Mouse (Mus musculus): ENCODE measurements around the gene 1700029P11Rik. TPM values are rescaled to one million over a fixed set of nuclear protein-coding genes. Genes with fewer than 3 reads are reported as not detected.

1700029P11Rik gene
- polyA plus RNA-seq, 1 experiment from 2014 or later: not detected

DNA sequence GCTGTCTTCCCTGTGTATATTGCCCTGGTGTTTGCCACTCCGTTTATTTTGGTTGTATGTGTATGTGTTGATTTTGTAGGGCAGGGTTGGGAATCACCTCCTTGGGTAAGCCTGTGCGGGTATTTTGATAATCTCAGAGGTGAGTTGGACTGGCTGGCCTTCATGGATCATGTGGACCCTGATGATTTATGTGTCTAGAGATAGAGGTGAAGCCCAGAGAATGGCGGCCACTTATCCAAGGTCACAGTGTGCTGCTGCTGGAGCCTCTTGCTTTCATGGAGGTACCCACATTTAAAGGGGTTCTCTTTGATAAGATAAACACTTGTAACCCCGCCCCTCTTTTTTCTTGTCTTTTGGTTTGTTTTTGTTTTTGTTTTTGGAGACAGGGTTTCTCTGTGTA, 40.6 kb upstream of the 1700029P11Rik start:
- ATAC-seq (ENCODE audit: insufficient read depth, low FRiP score): no peak
- no peaks in the 10 kb centered on the region for H3K36me3 ChIP-seq (ENCODE audit: control insufficient read depth, insufficient read depth, low read length)

DNA sequence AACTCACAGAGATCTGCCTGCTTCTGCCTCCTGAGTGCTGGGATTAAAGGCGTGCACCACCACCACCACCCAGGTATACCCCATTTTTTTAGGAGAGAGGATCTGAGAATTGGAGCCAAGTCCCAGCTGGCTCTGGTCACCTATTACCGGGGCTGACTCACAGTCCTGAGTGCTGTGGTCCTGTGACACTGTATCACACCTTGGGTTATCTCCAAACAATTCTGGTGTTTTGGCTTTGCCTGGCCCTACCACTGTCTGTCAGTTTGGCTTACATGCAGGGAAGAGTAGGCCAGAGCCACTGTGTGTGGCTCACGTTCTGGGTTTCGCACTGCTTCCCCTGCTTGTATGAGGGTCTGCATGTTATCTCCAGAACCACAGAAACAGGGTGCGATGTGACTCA, 40.1 kb upstream of the 1700029P11Rik start:
- no peak for ATAC-seq (ENCODE audit: insufficient read depth, low FRiP score)
- H3K4me3 ChIP-seq (replicated peaks; ENCODE audit: low read length): no peak overlapping the region
- H3K27me3 ChIP-seq (ENCODE audit: control insufficient read depth, insufficient read depth, low read length): peaks cover 4% of the 10 kb centered on the region; the same call in 1 of the 2 replicates
- no peak overlapping the region for H3K9ac ChIP-seq (ENCODE audit: low read length)
- peaks cover 19% of the 10 kb centered on the region for H3K4me1 ChIP-seq (ENCODE audit: control insufficient read depth, insufficient read depth, low read length)
- no peaks in the 10 kb centered on the region for H3K36me3 ChIP-seq (ENCODE audit: control insufficient read depth, insufficient read depth, low read length)
- H3K4me2 ChIP-seq (ENCODE audit: low read depth, low read length): no peak overlapping the region
- WGBS: 83% methylated on average over 5 of the region's 5 CpGs
- no peaks in the 10 kb centered on the region for H3K9me3 ChIP-seq (replicated peaks; ENCODE audit: control insufficient read depth, low read length)
- no peak overlapping the region for H3K27ac ChIP-seq (ENCODE audit: low read length)

More for the DNA sequence above, 40.6 kb upstream of the 1700029P11Rik start:
- H3K4me2 ChIP-seq (ENCODE audit: low read depth, low read length): no peak overlapping the region
- 69% methylated on average over 4 of the region's 4 CpGs for WGBS
- H3K27me3 ChIP-seq (ENCODE audit: control insufficient read depth, insufficient read depth, low read length): peaks cover 4% of the 10 kb centered on the region; the same call in 1 of the 2 replicates
- H3K9ac ChIP-seq (ENCODE audit: low read length): no peak overlapping the region
- no peak overlapping the region for H3K4me3 ChIP-seq (replicated peaks; ENCODE audit: low read length)
- H3K9me3 ChIP-seq (replicated peaks; ENCODE audit: control insufficient read depth, low read length): no peaks in the 10 kb centered on the region
- H3K4me1 ChIP-seq (ENCODE audit: control insufficient read depth, insufficient read depth, low read length): peaks cover 19% of the 10 kb centered on the region
- no peak overlapping the region for H3K27ac ChIP-seq (ENCODE audit: low read length)

DNA sequence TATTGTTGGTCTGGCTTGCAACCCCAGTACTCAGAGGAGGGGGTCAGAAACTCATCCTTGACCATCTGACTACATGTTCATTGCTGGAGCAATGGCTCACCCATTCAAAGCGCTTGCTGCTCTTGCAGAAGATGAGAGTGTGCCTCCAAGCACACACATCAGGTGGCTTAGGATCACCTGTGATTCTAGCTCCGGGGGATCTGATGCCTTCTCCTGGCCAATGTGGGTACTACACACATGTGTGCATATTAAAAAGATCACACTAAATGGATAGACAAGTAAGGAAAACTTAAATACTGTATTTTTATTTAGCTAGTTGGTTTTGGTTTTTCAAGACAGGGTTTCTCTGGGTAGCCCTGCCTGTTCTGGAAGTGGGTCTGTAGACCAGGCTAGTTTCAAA, 39.3 kb upstream of the 1700029P11Rik start:
- Histone ChIP-seq H3K27ac (ENCODE audit: low read length) (no peak overlapping the region), H3K36me3 (ENCODE audit: control insufficient read depth, insufficient read depth, low read length) (no peaks in the 10 kb centered on the region), H3K4me3 (replicated peaks; ENCODE audit: low read length) (no peak overlapping the region), H3K27me3 (ENCODE audit: control insufficient read depth, insufficient read depth, low read length) (peaks cover 4% of the 10 kb centered on the region; the same call in 1 of the 2 replicates), H3K4me1 (ENCODE audit: control insufficient read depth, insufficient read depth, low read length) (peaks cover 19% of the 10 kb centered on the region), H3K9ac (ENCODE audit: low read length) (no peak overlapping the region), H3K9me3 (replicated peaks; ENCODE audit: control insufficient read depth, low read length) (no peaks in the 10 kb centered on the region), H3K4me2 (ENCODE audit: low read depth, low read length) (no peak overlapping the region)
- ATAC-seq (ENCODE audit: insufficient read depth, low FRiP score): no peak
- 93% methylated on average over 2 of the region's 2 CpGs for WGBS

DNA sequence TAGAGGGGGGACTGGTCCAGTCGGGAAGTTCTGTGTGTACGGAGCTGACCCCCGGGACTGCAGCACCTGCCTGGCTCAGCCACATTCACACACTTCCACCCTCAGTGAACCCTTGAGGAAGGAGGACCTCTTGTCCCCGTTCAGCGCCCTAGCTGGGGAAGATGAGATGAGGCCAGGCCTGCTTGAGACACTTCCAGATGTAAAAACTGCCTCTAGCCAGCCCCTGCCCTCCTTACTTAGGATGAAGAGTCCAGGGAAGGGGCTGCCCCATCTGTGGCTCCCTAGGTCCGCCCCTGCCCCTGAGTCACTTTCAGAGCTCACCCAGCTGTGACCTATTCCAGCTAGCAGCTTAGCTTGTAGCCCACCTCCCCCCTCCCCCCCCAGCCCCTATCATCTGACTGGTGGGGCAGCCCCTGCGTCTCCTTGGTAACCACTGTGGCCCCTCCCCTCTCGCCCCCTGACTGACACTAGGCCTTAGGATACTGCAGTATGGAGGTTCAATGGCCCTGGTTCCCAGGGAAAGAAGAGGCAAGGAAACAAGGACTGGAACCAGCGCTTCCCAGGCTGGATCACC, 37.1 kb upstream of the 1700029P11Rik start:
- 16% methylated on average over 8 of the region's 9 CpGs for whole genome bisulfite sequencing
- H3K4me1 ChIP-seq (ENCODE audit: control insufficient read depth, insufficient read depth, low read length): no peaks in the 10 kb centered on the region; the same call in 1 of the 2 replicates
- H3K36me3 ChIP-seq (ENCODE audit: control insufficient read depth, insufficient read depth, low read length): no peaks in the 10 kb centered on the region
- no peak overlapping the region for H3K4me3 ChIP-seq (replicated peaks; ENCODE audit: low read length)
- no peak for ATAC-seq (ENCODE audit: insufficient read depth, low FRiP score)
- H3K27ac ChIP-seq (ENCODE audit: low read length): no peak overlapping the region
- H3K9ac ChIP-seq (ENCODE audit: low read length): no peak overlapping the region
- H3K4me2 ChIP-seq (ENCODE audit: low read depth, low read length): no peak overlapping the region
- H3K9me3 ChIP-seq (replicated peaks; ENCODE audit: control insufficient read depth, low read length): no peaks in the 10 kb centered on the region
- no peaks in the 10 kb centered on the region for H3K27me3 ChIP-seq (ENCODE audit: control insufficient read depth, insufficient read depth, low read length)

DNA sequence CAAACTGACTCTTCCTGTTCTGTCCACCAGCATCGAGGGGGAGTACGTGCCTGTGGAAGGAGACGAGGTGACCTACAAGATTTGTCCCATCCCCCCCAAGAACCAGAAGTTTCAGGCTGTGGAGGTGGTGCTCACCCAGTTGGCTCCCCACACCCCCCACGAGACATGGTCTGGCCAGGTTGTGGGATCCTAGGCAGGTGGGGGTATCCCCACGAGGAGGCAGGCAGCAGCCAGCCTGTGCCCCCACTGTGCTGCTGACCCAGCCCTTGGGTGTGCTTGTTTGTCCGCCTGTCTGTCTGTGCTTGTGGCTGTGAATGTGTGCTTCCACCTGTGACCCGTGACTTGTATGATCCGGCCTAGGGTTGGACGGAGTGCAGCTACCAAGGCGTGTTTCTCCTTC, 31.3 kb upstream of the 1700029P11Rik start:
- Histone ChIP-seq H3K36me3 (ENCODE audit: control insufficient read depth, insufficient read depth, low read length) (no peaks in the 10 kb centered on the region), H3K27me3 (ENCODE audit: control insufficient read depth, insufficient read depth, low read length) (no peaks in the 10 kb centered on the region), H3K4me2 (ENCODE audit: low read depth, low read length) (no peak overlapping the region), H3K9ac (ENCODE audit: low read length) (no peak overlapping the region), H3K4me3 (replicated peaks; ENCODE audit: low read length) (no peak overlapping the region), H3K27ac (ENCODE audit: low read length) (no peak overlapping the region), H3K9me3 (replicated peaks; ENCODE audit: control insufficient read depth, low read length) (no peaks in the 10 kb centered on the region), H3K4me1 (ENCODE audit: control insufficient read depth, insufficient read depth, low read length) (no peaks in the 10 kb centered on the region)
- no peak for ATAC-seq (ENCODE audit: insufficient read depth, low FRiP score)
- 75% methylated on average over 10 of the region's 10 CpGs for WGBS

DNA sequence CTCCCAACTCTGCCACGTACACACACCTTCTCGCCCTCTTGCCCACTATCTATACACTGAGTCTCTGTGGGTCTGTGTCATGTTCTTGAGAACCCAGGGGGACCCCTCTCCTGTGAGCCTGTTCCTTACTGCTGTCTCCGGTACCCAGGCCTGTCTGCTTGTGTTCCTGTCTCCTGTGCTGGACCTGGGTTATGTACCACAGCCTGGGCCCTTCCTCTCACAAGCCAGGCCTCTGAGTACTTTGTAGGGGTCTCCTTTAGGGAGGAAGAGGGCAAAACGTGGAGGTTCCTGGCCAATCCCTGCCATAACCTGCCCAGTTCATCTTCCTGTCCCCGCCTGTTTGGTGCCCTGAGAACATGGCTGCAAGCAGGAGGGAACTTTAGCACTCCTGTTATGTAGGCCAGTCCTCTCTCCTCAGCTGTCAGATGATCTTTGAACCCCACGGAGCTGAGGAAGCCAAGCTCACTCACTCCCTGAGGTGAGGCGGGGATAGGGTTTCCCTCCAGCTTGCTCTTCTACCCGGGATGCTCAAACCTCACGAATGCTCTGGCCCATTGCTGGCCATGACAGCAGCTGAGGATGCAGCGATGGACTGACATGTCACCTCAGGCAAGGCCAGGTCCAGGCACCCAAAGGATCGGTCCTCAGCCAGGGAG, 30.7 kb upstream of the 1700029P11Rik start:
- H3K27me3 ChIP-seq (ENCODE audit: control insufficient read depth, insufficient read depth, low read length): no peaks in the 10 kb centered on the region
- H3K27ac ChIP-seq (ENCODE audit: low read length): no peak overlapping the region
- H3K4me3 ChIP-seq (replicated peaks; ENCODE audit: low read length): no peak overlapping the region
- 70% methylated on average over 11 of the region's 11 CpGs for WGBS
- no peak for ATAC-seq (ENCODE audit: insufficient read depth, low FRiP score)
- H3K9ac ChIP-seq (ENCODE audit: low read length): no peak overlapping the region
- no peaks in the 10 kb centered on the region for H3K36me3 ChIP-seq (ENCODE audit: control insufficient read depth, insufficient read depth, low read length)
- H3K4me2 ChIP-seq (ENCODE audit: low read depth, low read length): no peak overlapping the region
- H3K9me3 ChIP-seq (replicated peaks; ENCODE audit: control insufficient read depth, low read length): no peaks in the 10 kb centered on the region
- H3K4me1 ChIP-seq (ENCODE audit: control insufficient read depth, insufficient read depth, low read length): no peaks in the 10 kb centered on the region

DNA sequence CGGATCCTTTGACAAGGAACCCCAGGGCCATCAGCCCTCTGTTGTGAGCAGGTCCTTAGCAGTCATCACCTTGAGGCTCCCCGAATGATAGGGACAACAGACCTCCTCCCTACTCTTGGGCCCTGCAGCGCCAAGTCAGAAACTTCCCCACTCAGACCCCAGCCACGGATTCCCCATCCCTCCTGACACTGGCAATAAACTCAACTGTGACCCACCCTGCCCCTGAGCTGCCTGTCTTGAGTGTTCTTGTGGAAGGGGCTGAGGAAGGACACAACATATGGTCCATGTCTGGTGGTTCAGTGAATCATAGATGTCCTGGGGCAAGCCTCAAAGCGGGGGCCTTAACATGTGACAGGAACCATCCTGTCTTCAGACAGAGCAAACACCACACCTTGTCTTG, 29.6 kb upstream of the 1700029P11Rik start:
- 67% methylated on average over 5 of the region's 5 CpGs for WGBS
- ATAC-seq (ENCODE audit: insufficient read depth, low FRiP score): no peak
- Histone ChIP-seq H3K36me3 (ENCODE audit: control insufficient read depth, insufficient read depth, low read length) (0 out of 2 replicates have a peak, but pooled peaks cover 4% of the 10 kb centered on the region), H3K27ac (ENCODE audit: low read length) (no peak overlapping the region), H3K9ac (ENCODE audit: low read length) (no peak overlapping the region), H3K4me1 (ENCODE audit: control insufficient read depth, insufficient read depth, low read length) (no peaks in the 10 kb centered on the region), H3K4me3 (replicated peaks; ENCODE audit: low read length) (no peak overlapping the region), H3K4me2 (ENCODE audit: low read depth, low read length) (no peak overlapping the region), H3K27me3 (ENCODE audit: control insufficient read depth, insufficient read depth, low read length) (no peaks in the 10 kb centered on the region), H3K9me3 (replicated peaks; ENCODE audit: control insufficient read depth, low read length) (no peaks in the 10 kb centered on the region)

DNA sequence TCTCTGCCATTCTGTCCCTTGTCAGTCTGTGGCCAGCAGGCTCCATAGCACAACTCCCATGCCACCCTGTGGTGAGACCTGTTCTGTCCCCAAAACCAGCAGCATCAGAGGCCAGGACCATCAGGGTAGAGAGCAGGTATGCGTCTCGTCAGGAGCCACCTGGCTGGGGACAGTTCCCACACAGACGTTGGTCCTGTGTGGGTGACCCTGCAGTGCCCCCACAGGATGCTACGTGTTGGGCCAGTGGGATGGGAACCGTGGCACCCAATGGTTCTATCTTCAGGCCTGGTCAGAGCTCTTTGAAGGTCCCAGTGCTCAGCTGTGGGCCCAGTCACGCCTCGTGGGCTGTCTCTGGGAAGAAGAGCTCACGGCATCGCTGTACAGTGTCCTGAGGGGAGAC, 29.2 kb upstream of the 1700029P11Rik start:
- WGBS: 84% methylated on average over 9 of the region's 9 CpGs
- ATAC-seq (ENCODE audit: insufficient read depth, low FRiP score): no peak
- no peak overlapping the region for H3K4me3 ChIP-seq (replicated peaks; ENCODE audit: low read length)

DNA sequence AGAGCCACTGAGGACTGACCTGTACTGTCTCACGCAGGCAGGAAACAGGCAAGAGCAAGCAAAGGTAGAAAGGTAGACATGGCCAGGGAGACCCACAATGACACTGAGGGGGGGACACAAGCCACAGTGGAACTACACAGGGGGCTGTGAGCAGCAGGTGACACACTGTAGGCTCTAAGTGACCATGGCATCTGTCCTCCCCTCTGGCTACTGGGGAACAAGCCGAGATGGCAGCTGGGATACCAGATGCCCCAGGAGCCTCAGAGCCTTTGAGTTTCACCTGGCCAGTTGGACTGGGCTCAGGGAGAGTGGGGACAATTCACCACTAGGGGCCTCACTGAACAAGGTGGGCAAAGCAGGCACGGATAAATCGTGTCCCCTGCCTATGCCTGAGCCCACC, 28.0 kb upstream of the 1700029P11Rik start:
- Histone ChIP-seq H3K4me2 (ENCODE audit: low read depth, low read length) (no peak overlapping the region), H3K9me3 (replicated peaks; ENCODE audit: control insufficient read depth, low read length) (no peaks in the 10 kb centered on the region), H3K4me1 (ENCODE audit: control insufficient read depth, insufficient read depth, low read length) (no peaks in the 10 kb centered on the region), H3K27ac (ENCODE audit: low read length) (no peak overlapping the region), H3K27me3 (ENCODE audit: control insufficient read depth, insufficient read depth, low read length) (no peaks in the 10 kb centered on the region), H3K36me3 (ENCODE audit: control insufficient read depth, insufficient read depth, low read length) (0 out of 2 replicates have a peak, but pooled peaks cover 4% of the 10 kb centered on the region), H3K9ac (ENCODE audit: low read length) (no peak overlapping the region), H3K4me3 (replicated peaks; ENCODE audit: low read length) (no peak overlapping the region)
- ATAC-seq (ENCODE audit: insufficient read depth, low FRiP score): no peak
- 75% methylated on average over 4 of the region's 4 CpGs for WGBS

More for the DNA sequence above, 29.2 kb upstream of the 1700029P11Rik start:
- H3K27ac ChIP-seq (ENCODE audit: low read length): no peak overlapping the region
- H3K4me2 ChIP-seq (ENCODE audit: low read depth, low read length): no peak overlapping the region
- no peaks in the 10 kb centered on the region for H3K4me1 ChIP-seq (ENCODE audit: control insufficient read depth, insufficient read depth, low read length)
- H3K9me3 ChIP-seq (replicated peaks; ENCODE audit: control insufficient read depth, low read length): no peaks in the 10 kb centered on the region
- H3K27me3 ChIP-seq (ENCODE audit: control insufficient read depth, insufficient read depth, low read length): no peaks in the 10 kb centered on the region
- H3K9ac ChIP-seq (ENCODE audit: low read length): no peak overlapping the region
- 0 out of 2 replicates have a peak, but pooled peaks cover 4% of the 10 kb centered on the region for H3K36me3 ChIP-seq (ENCODE audit: control insufficient read depth, insufficient read depth, low read length)

Measured in stomach, embryonic 16.5 days (tissue).